Mouse (Mus musculus): ENCODE measurements around the gene Fa2h. TPM values are rescaled to one million over a fixed set of nuclear protein-coding genes. Genes with fewer than 3 reads are reported as not detected.
"Not testable (repeated sequence)": the region's sequence is repeated elsewhere in the genome, so short reads cannot be mapped to it uniquely, and the experiment has no call there.

Gene Fa2h
- polyA plus RNA-seq, 1 experiment from 2014 or later, result not detected

DNA sequence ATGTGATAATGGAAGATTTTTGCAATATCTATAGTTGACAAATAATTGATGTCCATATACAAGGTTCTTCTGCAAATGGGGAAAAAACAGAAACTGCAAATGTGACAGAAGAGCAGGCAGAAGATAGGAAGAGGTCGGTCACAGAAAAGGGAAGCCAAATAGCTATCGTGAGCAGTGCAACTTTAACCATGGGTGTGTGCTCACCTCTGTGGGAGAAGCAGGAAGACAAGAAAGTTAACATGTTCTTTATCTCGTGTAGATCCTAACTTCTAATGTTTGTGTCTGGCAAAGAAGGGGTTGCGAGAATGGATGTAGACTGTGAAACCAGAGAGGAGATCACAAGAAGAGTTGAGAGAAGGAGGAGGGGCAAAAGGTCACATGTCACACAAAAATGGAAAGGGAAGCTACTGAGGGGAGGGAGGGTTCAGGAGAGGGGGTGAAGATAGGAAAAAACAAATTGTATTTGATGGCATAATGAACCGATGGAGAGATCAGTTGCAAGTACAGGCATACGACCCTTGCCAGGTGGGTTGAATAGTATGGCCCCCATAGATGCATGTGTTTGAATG is 68.3 kb downstream of the Fa2h start:
- no peak for ATAC-seq (ENCODE audit: insufficient read depth)
- Histone ChIP-seq H3K27me3 (no peaks in the 10 kb centered on the region), H3K4me1 (replicated peaks) (no peaks in the 10 kb centered on the region), H3K4me3 (replicated peaks) (no peak overlapping the region), H3K9me3 (replicated peaks) (no peaks in the 10 kb centered on the region), H3K27ac (replicated peaks) (no peak overlapping the region), H3K9ac (no peak overlapping the region), H3K4me2 (no peak overlapping the region), H3K36me3 (replicated peaks) (no peaks in the 10 kb centered on the region)
- WGBS (ENCODE audit: insufficient replicate concordance), result 46% methylated on average over 6 of the region's 6 CpGs

DNA sequence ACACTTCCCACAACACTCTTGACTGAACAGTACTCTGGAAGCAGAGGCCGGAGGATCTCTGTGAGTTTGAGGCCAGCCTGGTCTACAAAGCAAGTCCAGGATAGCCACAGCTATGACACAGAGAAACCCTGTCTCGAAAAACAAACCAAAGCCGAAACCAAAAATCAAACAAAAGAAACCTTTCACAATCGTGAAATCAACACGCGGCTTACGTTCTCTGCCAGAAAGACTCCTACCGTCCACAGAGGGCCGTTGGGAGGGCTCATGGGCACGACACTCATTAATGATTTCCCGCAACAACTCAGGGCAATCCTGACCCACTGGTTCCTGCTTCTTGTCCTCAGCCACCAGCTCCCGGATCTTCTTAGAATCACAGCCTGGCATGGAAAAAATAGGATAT is 78.9 kb downstream of the Fa2h start:
- Histone ChIP-seq H3K27me3 (no peaks in the 10 kb centered on the region), H3K4me3 (replicated peaks) (no peak overlapping the region), H3K27ac (replicated peaks) (no peak overlapping the region), H3K36me3 (replicated peaks) (no peaks in the 10 kb centered on the region), H3K9ac (no peak overlapping the region), H3K4me2 (no peak overlapping the region), H3K9me3 (replicated peaks) (no peaks in the 10 kb centered on the region), H3K4me1 (replicated peaks) (peaks cover 26% of the 10 kb centered on the region)
- no peak for ATAC-seq (ENCODE audit: insufficient read depth)
- 75% methylated on average over 12 of the region's 12 CpGs for WGBS (ENCODE audit: insufficient replicate concordance)

DNA sequence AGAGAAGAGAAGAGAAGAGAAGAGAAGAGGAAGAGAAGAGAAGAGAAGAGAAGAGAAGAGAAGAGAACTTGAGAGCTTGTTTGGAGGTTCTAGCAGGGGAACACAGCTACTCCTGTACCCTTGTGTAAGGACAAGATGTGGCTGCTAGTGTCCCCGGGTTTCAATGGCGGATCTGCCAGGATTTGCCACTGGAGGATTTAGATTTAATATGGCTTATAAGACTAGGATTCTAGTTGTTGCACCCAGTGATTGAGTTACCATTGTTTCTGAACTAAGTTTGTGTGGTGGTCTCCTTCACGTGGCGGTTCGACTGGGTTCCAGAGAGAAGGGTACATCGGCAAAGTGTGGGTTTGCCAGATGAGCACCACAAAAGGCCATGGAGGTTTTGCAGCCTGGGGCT is 79.7 kb downstream of the Fa2h start:
- peaks cover 26% of the 10 kb centered on the region for H3K4me1 ChIP-seq (replicated peaks)
- WGBS (ENCODE audit: insufficient replicate concordance), result 87% methylated on average over 6 of the region's 6 CpGs
- not testable (repeated sequence) for ATAC-seq (ENCODE audit: insufficient read depth); H3K36me3 ChIP-seq (replicated peaks); H3K27ac ChIP-seq (replicated peaks); H3K27me3 ChIP-seq; H3K4me2 ChIP-seq; H3K9me3 ChIP-seq (replicated peaks); H3K4me3 ChIP-seq (replicated peaks); H3K9ac ChIP-seq

DNA sequence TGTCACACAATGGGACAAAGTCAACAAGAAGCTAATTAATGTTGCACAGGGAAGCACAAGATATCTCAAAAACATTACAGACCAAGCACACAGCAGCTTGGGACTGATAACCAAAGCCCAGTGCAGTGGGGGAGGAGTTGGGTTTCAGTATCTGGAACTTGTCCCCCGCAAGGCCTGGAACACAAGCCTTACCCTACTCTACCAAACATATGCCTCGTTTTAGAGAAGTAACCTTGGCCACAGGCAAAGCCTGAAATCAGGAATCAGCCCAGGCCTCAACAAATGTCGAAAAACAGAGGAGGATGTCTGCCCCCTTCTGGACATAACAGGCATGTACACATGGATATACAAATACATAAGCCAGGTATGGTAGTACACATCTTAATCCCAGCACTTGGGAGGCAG is 80.9 kb downstream of the Fa2h start:
- Histone ChIP-seq H3K27ac (replicated peaks) (peak overlapping the region; percentile 78), H3K36me3 (replicated peaks) (no peaks in the 10 kb centered on the region), H3K4me3 (replicated peaks) (no peak overlapping the region), H3K4me2 (no peak overlapping the region), H3K27me3 (no peaks in the 10 kb centered on the region), H3K4me1 (replicated peaks) (peaks cover 26% of the 10 kb centered on the region), H3K9me3 (replicated peaks) (no peaks in the 10 kb centered on the region), H3K9ac (no peak overlapping the region)
- peak; percentile 94 for ATAC-seq (ENCODE audit: insufficient read depth)
- 17% methylated on average over 3 of the region's 3 CpGs for WGBS (ENCODE audit: insufficient replicate concordance)

DNA sequence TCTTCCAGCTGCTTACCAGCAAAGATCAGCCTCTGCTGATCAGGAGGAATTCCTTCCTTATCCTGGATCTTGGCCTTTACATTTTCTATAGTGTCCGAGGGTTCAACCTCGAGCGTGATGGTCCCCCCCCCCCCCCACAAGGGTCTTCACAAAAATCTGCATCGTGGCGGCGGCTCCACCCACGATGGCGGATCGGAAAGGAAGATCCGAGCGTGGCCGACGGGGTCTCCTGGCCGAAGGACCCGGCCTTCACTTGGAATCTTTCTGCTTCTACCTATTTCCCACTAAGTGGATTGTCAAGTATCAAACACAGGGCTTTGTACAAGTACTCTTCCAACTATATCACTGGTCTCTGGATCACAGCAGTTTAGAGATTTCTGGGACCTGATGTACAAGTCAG is 83.6 kb downstream of the Fa2h start:
- not testable (repeated sequence) for H3K9ac ChIP-seq; H3K4me3 ChIP-seq (replicated peaks); H3K27ac ChIP-seq (replicated peaks); H3K9me3 ChIP-seq (replicated peaks); H3K4me2 ChIP-seq; H3K27me3 ChIP-seq; H3K36me3 ChIP-seq (replicated peaks); ATAC-seq (ENCODE audit: insufficient read depth)
- 79% methylated on average over 15 of the region's 15 CpGs for WGBS (ENCODE audit: insufficient replicate concordance)
- peaks cover 26% of the 10 kb centered on the region for H3K4me1 ChIP-seq (replicated peaks)

DNA sequence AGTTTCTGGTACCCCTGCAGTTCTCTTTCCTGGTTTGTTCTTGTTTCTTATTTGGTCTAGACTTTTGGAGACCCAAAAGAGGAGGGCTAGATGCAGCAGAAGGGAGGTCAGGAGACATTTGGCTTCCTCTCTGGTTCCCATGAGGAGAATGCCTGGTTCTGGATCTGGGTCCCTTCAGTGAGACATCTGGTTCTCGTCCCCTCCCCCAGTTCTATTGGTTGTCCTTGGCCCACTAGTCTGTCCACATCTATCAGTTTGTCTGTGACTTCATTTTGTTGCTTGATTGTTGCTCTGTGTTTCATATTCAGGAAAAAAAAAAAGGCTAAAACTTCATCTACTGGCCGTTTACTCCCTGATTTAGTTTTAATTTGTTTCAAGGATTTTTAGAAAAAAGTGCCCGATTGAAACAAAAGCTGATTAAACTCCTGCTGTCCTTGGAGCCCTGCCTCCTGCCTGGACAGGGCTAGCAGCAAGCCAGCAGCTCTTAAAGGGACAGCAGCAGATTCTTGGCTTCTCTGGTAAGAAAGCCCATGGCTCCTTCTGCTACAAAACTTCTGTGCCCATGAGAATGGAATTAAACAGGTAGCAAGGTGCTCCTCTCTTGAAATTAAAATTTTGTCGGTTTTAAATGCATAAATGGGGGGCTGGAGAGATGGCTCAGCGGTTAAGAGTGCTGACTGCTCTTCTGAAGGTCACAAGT is 88.4 kb downstream of the Fa2h start:
- Histone ChIP-seq H3K36me3 (replicated peaks) (no peaks in the 10 kb centered on the region), H3K4me1 (replicated peaks) (peaks cover 8% of the 10 kb centered on the region), H3K27ac (replicated peaks) (no peak overlapping the region), H3K9me3 (replicated peaks) (no peaks in the 10 kb centered on the region), H3K4me2 (no peak overlapping the region), H3K9ac (no peak overlapping the region), H3K27me3 (no peaks in the 10 kb centered on the region), H3K4me3 (replicated peaks) (no peak overlapping the region)
- ATAC-seq (ENCODE audit: insufficient read depth), result no peak
- 40% methylated on average over 5 of the region's 5 CpGs for WGBS (ENCODE audit: insufficient replicate concordance)

DNA sequence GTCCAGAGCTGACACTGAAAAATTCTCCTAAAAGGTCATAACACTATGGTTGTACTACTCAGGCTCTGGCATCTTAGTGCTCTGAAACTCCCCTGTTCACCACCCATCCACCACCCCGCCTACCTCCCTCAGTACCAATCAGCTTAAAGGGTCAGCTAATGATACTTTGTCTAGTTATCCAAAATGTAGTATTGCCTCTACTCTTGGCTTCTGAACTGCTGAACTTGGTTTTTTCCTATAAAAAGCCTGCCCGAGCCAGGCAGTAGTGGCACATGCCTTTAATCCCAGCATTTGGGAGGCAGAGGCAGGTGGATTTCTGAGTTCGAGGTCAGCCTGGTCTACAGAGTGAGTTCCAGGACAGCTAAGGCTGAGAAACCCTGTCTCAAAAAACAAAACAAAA is 89.3 kb downstream of the Fa2h start:
- peaks cover 8% of the 10 kb centered on the region for H3K4me1 ChIP-seq (replicated peaks)
- H3K9me3 ChIP-seq (replicated peaks), result no peaks in the 10 kb centered on the region
- no peak overlapping the region for H3K9ac ChIP-seq
- no peak overlapping the region for H3K4me2 ChIP-seq
- no peaks in the 10 kb centered on the region for H3K36me3 ChIP-seq (replicated peaks)
- H3K27me3 ChIP-seq, result no peaks in the 10 kb centered on the region
- 72% methylated on average over 3 of the region's 3 CpGs for WGBS (ENCODE audit: insufficient replicate concordance)
- no peak overlapping the region for H3K27ac ChIP-seq (replicated peaks)
- no peak overlapping the region for H3K4me3 ChIP-seq (replicated peaks)
- ATAC-seq (ENCODE audit: insufficient read depth), result no peak

DNA sequence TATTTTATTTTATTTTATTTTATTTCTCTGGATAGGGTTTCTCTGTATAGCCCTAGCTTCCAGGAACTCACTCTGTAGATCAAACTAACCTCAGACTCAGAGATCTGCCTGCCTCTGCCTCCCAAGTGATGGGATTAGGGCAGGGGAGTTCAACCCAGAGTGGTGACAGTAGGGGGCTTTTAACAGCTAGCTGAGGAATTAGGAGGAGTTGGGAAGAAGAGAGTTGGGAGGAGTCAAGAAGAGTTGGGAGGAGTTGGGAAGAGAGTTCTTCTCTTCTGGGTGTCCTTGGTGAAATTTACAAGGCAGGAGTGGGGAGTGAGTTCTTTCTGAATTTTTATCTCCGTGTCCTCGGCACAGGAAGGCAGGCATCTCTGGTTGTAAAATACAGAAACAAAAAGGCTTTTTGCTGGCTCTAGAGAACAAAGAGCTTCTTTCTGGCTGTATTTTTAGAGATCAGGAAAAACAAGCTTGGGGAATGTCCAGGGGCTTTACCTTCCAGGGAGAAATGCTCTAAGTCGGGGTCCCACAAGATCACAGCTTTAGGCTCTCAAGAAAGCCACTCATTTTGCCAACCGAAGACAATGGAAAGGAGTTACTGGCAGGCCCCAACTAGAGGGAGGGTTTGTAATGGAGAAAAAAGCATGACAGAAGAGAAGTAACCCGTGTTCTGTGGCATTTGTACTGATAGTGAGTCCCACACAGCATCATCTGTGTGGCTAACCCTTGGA is 90.4 kb downstream of the Fa2h start:
- H3K9me3 ChIP-seq (replicated peaks); H3K4me3 ChIP-seq (replicated peaks); H3K9ac ChIP-seq; H3K36me3 ChIP-seq (replicated peaks); ATAC-seq (ENCODE audit: insufficient read depth); H3K27ac ChIP-seq (replicated peaks); H3K27me3 ChIP-seq; H3K4me2 ChIP-seq: not testable (repeated sequence)
- WGBS (ENCODE audit: insufficient replicate concordance), result 70% methylated on average over 5 of the region's 5 CpGs
- peaks cover 14% of the 10 kb centered on the region for H3K4me1 ChIP-seq (replicated peaks)

DNA sequence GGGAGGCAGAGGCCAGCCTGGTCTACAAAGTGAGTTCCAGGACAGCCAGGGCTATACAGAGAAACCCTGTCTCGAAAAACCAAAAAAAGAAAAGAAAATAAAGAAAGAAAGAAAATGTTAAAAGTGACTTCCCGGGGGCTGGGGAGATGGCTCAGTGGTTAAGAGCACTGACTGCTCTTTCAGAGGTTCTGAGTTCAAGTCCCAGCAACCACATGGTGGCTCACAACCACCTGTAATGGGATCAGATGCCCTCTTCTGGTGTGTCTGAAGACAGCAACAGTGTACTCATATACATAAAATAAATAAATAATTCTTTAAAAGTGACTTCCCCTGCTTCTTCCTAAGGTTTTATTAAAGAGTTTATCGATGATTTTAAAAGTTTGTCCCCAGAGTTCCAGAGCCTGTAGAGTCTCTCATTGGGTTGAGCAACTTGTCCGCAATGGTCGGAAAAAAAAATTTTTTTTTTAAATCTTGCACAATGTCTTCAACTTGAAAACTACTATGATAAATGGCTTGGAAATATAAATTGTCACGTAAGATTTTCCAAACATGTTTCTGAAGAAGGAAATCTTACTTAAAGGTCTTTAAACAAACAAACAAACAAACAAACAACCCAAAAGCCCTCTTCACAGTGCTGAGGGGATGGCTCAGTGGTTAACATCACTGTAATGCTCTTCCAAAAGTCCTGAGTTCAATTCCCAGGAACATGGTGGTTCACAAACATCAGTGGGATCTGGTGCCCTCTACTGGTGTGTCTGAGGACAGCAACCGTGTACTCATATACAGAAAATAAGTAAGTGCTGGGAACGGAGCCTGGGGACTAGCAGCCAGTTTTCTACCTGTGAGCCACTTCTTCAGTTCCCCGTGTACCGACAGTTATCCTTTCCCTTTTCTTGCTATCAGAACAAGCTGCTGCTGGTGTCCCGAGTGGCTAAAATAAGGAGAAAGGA is 92.8 kb downstream of the Fa2h start:
- H3K36me3 ChIP-seq (replicated peaks), result peaks cover 12% of the 10 kb centered on the region
- ATAC-seq (ENCODE audit: insufficient read depth), result no peak; the same call in none of the 2 replicates
- H3K27ac ChIP-seq (replicated peaks), result peak overlapping the region; percentile 90
- peak overlapping the region; percentile 72 for H3K4me2 ChIP-seq
- WGBS (ENCODE audit: insufficient replicate concordance), result 56% methylated on average over 11 of the region's 11 CpGs
- peak overlapping the region; percentile 95 for H3K4me3 ChIP-seq (replicated peaks)
- no peaks in the 10 kb centered on the region for H3K27me3 ChIP-seq
- H3K9ac ChIP-seq, result peak overlapping the region; percentile 45
- H3K4me1 ChIP-seq (replicated peaks), result peaks cover 31% of the 10 kb centered on the region
- H3K9me3 ChIP-seq (replicated peaks), result no peaks in the 10 kb centered on the region

DNA sequence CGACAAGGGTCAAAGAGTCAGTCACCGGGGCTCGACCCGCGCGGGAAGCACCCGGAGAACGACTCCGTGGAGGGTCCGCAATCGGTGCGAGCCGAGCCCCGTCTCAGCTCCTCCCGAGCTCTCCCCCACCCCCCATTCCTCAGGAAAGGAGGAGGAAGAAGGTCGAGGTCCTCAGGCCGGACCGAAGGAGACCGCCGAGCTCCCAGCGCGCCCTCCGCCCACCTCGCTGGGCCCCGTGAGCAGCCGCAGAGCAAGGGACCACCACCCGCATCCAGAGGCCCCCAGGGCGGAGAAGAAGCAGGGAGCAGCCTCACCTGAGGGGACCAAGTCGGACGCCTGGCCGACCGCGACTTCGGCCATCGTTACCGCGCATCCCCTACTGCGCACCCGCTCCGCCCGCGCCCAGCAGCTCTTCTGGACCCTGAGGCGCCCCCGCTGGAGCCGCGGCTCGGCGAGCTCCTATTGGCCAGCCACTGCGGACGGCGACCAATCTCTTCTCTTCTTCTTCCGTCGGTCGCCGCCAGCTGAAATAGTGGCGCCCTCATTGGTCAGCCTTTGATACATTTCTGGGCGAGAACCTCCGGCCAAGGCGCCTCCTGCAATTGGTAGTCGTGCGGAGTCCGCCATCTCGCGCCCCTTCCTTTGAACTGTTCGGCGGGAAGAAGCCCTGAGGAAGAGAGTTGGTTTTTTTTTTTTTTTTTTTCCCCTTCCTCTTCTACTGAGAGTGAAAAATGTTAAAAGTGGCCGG is 93.6 kb downstream of the Fa2h start, which contains the start of gene Rfwd3:
Gene Rfwd3, minus strand, starts transcription at position 402 of the 748 bp plus-strand sequence.
- H3K27me3 ChIP-seq, result no peaks in the 10 kb centered on the region
- WGBS (ENCODE audit: insufficient replicate concordance), result under 1% methylated on average over 67 of the region's 67 CpGs
- peaks cover 37% of the 10 kb centered on the region for H3K4me1 ChIP-seq (replicated peaks)
- peak; percentile 98 for ATAC-seq (ENCODE audit: insufficient read depth)
- H3K4me3 ChIP-seq (replicated peaks), result peak within 1 kb of the TSS; percentile 95
- H3K27ac ChIP-seq (replicated peaks), result peak within 1 kb of the TSS; percentile 92
- peak within 1 kb of the TSS; percentile 98 for H3K9ac ChIP-seq
- H3K36me3 ChIP-seq (replicated peaks), result peaks cover 20% of the 10 kb centered on the region
- no peaks in the 10 kb centered on the region for H3K9me3 ChIP-seq (replicated peaks)
- peak within 1 kb of the TSS; percentile 72 for H3K4me2 ChIP-seq

Data from liver, embryonic 15.5 days (tissue).